Mouse (Mus musculus) MEL (cell line): Measurements from ENCODE around the gene Cbx4. TPM values are rescaled to one million over a fixed set of nuclear protein-coding genes. Genes with fewer than 3 reads are reported as not detected.

Experiments used
- DNase-seq: peaks from one replicate; pipeline ENCODE4 v3.0.0; 2011; ENCODE audit warnings: low read depth, low spot score
- H3K27ac ChIP-seq: 2 replicates; pipeline ENCODE4 v1.5.1; 2012; ENCODE audit warnings: low read depth, mild to moderate bottlenecking, control low read depth, low read length, moderate library complexity; ENCODE audit not compliant: control insufficient read depth
- H3K27me3 ChIP-seq, 2 experiments: fragments of 150-350 bp in 1 of 2; sonication (generic) in 1 of 2; 2 replicates each; pipeline ENCODE4 v1.6.1; 2012; ENCODE audit warnings: low read length in 2 of 2, mild to moderate bottlenecking in 2 of 2, improper control_type of control experiment in 1 of 2, moderate library complexity in 1 of 2; ENCODE audit not compliant: insufficient read depth in 2 of 2, control insufficient read depth in 1 of 2
- H3K36me3 ChIP-seq, 2 experiments: 2 replicates each; pipeline ENCODE4 v1.6.1; 2012 to 2014; ENCODE audit warnings: low read length in 2 of 2, improper control_type of control experiment in 1 of 2, inconsistent platforms in 1 of 2, mild to moderate bottlenecking in 1 of 2; ENCODE audit not compliant: insufficient read depth in 2 of 2, control insufficient read depth in 1 of 2
- H3K4me1 ChIP-seq, 2 experiments: fragments of 150-350 bp in 1 of 2; sonication (generic) in 1 of 2; 2 replicates each; pipeline ENCODE4 v1.6.1; 2012; ENCODE audit warnings: low read length in 2 of 2, improper control_type of control experiment in 1 of 2, mild to moderate bottlenecking in 1 of 2; ENCODE audit not compliant: insufficient read depth in 2 of 2, control insufficient read depth in 1 of 2
- H3K4me3 ChIP-seq, 2 experiments: fragments of 150-350 bp in 1 of 2; sonication (generic) in 1 of 2; 2 replicates each; pipeline ENCODE4 v1.5.1; 2012; ENCODE audit warnings: low read depth in 2 of 2, low read length in 2 of 2, mild to moderate bottlenecking in 2 of 2, moderate library complexity in 2 of 2, control low read depth in 1 of 2, improper control_type of control experiment in 1 of 2; ENCODE audit not compliant: control insufficient read depth in 1 of 2, insufficient read depth in 1 of 2
- H3K79me2 ChIP-seq: 2 replicates; pipeline ENCODE4 v1.6.1; 2012; ENCODE audit warnings: mild to moderate bottlenecking, low read length, moderate library complexity; ENCODE audit not compliant: control insufficient read depth, poor library complexity, insufficient read depth
- H3K9ac ChIP-seq: 2 replicates; pipeline ENCODE4 v1.6.1; 2012; ENCODE audit warnings: low read depth, mild to moderate bottlenecking, control low read depth, low read length, moderate library complexity; ENCODE audit not compliant: control insufficient read depth, poor library complexity, severe bottlenecking
- H3K9me3 ChIP-seq: fragments of 150-350 bp; sonication (generic); replicated peaks from 2 replicates; pipeline ENCODE4 v1.6.1; 2012; ENCODE audit warnings: mild to moderate bottlenecking, low read length, improper control_type of control experiment, moderate library complexity; ENCODE audit not compliant: insufficient read depth
- CHD1 ChIP-seq: IDR thresholded peaks from 2 replicates; pipeline ENCODE4 v1.6.1; 2012; ENCODE audit warnings: low read depth, mild to moderate bottlenecking, inconsistent platforms, low read length, improper control_type of control experiment
- E2F4 ChIP-seq: IDR thresholded peaks from 2 replicates; pipeline ENCODE4 v1.6.1; 2011; ENCODE audit warnings: low read depth, low read length, improper control_type of control experiment, borderline replicate concordance
- EP300 ChIP-seq, 2 experiments: IDR thresholded peaks; 2 replicates each; pipeline ENCODE4 v1.6.1; 2011; ENCODE audit warnings: improper control_type of control experiment in 2 of 2, low read length in 2 of 2, low read depth in 1 of 2, mild to moderate bottlenecking in 1 of 2
- KAT2A ChIP-seq: conservative IDR thresholded peaks from 2 replicates; pipeline ENCODE4 v1.6.1; 2012; ENCODE audit warnings: low read depth, low read length, improper control_type of control experiment, inconsistent platforms
- MAFK ChIP-seq: IDR thresholded peaks from 2 replicates; pipeline ENCODE4 v1.6.1; 2011; ENCODE audit warnings: low read depth, mild to moderate bottlenecking, low read length, improper control_type of control experiment, borderline replicate concordance
- MAX ChIP-seq: IDR thresholded peaks from 2 replicates; pipeline ENCODE4 v1.6.1; 2011; ENCODE audit warnings: low read length, improper control_type of control experiment
- MAZ ChIP-seq: IDR thresholded peaks from 2 replicates; pipeline ENCODE4 v1.6.1; 2012; ENCODE audit warnings: low read depth, mild to moderate bottlenecking, inconsistent platforms, low read length, improper control_type of control experiment
- MXI1 ChIP-seq: IDR thresholded peaks from 2 replicates; pipeline ENCODE4 v1.6.1; 2011; ENCODE audit warnings: mild to moderate bottlenecking, low read depth, low read length, improper control_type of control experiment
- POLR2AphosphoS2 ChIP-seq: IDR thresholded peaks from 2 replicates; pipeline ENCODE4 v1.6.1; 2011; ENCODE audit warnings: low read length, improper control_type of control experiment
- POLR2AphosphoS5 ChIP-seq: IDR thresholded peaks from 2 replicates; pipeline ENCODE4 v1.6.1; 2012; ENCODE audit warnings: low read depth, borderline replicate concordance, mild to moderate bottlenecking, inconsistent platforms, low read length, moderate library complexity, mixed read lengths
- RAD21 ChIP-seq: IDR thresholded peaks from 2 replicates; pipeline ENCODE4 v1.6.1; 2011; ENCODE audit warnings: mild to moderate bottlenecking, low read depth, low read length, improper control_type of control experiment
- RCOR1 ChIP-seq: IDR thresholded peaks from 2 replicates; pipeline ENCODE4 v1.6.1; 2012; ENCODE audit warnings: low read depth, mild to moderate bottlenecking, inconsistent platforms, low read length, improper control_type of control experiment
- SIN3A ChIP-seq: IDR thresholded peaks from 2 replicates; pipeline ENCODE4 v1.6.1; 2012; ENCODE audit warnings: low read length, improper control_type of control experiment, inconsistent platforms
- SMC3 ChIP-seq: IDR thresholded peaks from 2 replicates; pipeline ENCODE4 v1.6.1; 2011; ENCODE audit warnings: low read depth, low read length, improper control_type of control experiment
- TAL1 ChIP-seq: IDR thresholded peaks from 2 replicates; pipeline ENCODE4 v1.6.1; 2012; ENCODE audit warnings: mild to moderate bottlenecking, inconsistent platforms, low read length, moderate library complexity, mixed read lengths
- UBTF ChIP-seq: IDR thresholded peaks from 2 replicates; pipeline ENCODE4 v1.6.1; 2012; ENCODE audit warnings: low read depth, mild to moderate bottlenecking, inconsistent platforms, low read length, improper control_type of control experiment, moderate library complexity, borderline replicate concordance; ENCODE audit not compliant: insufficient read depth
- USF1 ChIP-seq: IDR thresholded peaks from 2 replicates; pipeline ENCODE4 v1.6.1; 2014; ENCODE audit warnings: low read depth, mild to moderate bottlenecking, inconsistent platforms, low read length, improper control_type of control experiment, moderate library complexity
- ZC3H11A ChIP-seq: IDR thresholded peaks from 2 replicates; pipeline ENCODE4 v1.6.1; 2012; ENCODE audit warnings: low read depth, mild to moderate bottlenecking, inconsistent platforms, low read length, improper control_type of control experiment
- ZKSCAN1 ChIP-seq: IDR thresholded peaks from 2 replicates; pipeline ENCODE4 v1.6.1; 2012; ENCODE audit warnings: low read depth, mild to moderate bottlenecking, inconsistent platforms, low read length, improper control_type of control experiment, moderate library complexity
- ZNF384 ChIP-seq: IDR thresholded peaks from 2 replicates; pipeline ENCODE4 v1.6.1; 2012; ENCODE audit warnings: low read depth, mild to moderate bottlenecking, inconsistent platforms, low read length, improper control_type of control experiment
- polyA plus RNA-seq, 2 experiments: library from polyadenylated mRNA; stranded (reverse) in 1 of 2; unstranded in 1 of 2; fragments of >175 nt in 1 of 2; fragments of >200 nt in 1 of 2; gene quantifications; 2 replicates each; pipeline versions ENCODE4 v1.2.1 to v1.2.4; 2012; ENCODE audit warnings: low replicate concordance in 2 of 2, low read depth in 1 of 2; ENCODE audit not compliant: insufficient read length in 2 of 2, insufficient read depth in 1 of 2, missing spikeins in 1 of 2
- total RNA-seq: library from RNA; depleted of rRNA; stranded (reverse); fragments of 300-350 nt; gene quantifications from 2 replicates; pipeline ENCODE4 v1.2.3, GENCODE M21; 2012

The Cbx4 gene
- total and polyA plus RNA-seq, 3 experiments, result 8.0 to 22.6 TPM; not detected in 1

GRCm38 (mm10) chr11:119116992-119117391 is 31.0 kb upstream of the Cbx4 start:
- DNase-seq, result no peak
- no peak overlapping the region for H3K4me3 ChIP-seq
- no peak overlapping the region for H3K9ac ChIP-seq
- H3K9me3 ChIP-seq, result no peaks in the 10 kb centered on the region
- H3K27me3 ChIP-seq, result peaks cover 13 to 14% of the 10 kb centered on the region in 2 experiments
- no peak for TF ChIP-seq RAD21
- TF ChIP-seq ZNF384, result no peak
- no peak for TF ChIP-seq ZC3H11A
- no peak for TF ChIP-seq RCOR1
- TF ChIP-seq POLR2AphosphoS5, result no peak
- no peak for TF ChIP-seq TAL1
- no peak for TF ChIP-seq MXI1
- no peaks in the 10 kb centered on the region for H3K36me3 ChIP-seq
- H3K4me1 ChIP-seq, result no peaks in the 10 kb centered on the region
- no peaks in the 10 kb centered on the region for H3K79me2 ChIP-seq
- H3K27ac ChIP-seq, result no peak overlapping the region

- no peaks in the 10 kb centered on the region for H3K9me3 ChIP-seq
- no peak overlapping the region for H3K27ac ChIP-seq
- H3K4me3 ChIP-seq, result no peak overlapping the region
- DNase-seq, result no peak
- H3K4me1 ChIP-seq, result no peaks in the 10 kb centered on the region
- H3K9ac ChIP-seq, result no peak overlapping the region
- TF ChIP-seq CHD1 (no peak), EP300 (IDR thresholded peaks at IDR 0.05; ENCODE audit: low read depth in 1 of 2, low read length in 2 of 2) (no peak), RCOR1 (no peak), SMC3 (no peak), KAT2A (no peak), USF1 (no peak), UBTF (no peak), ZKSCAN1 (no peak), ZNF384 (no peak), TAL1 (no peak), E2F4 (no peak), MAZ (no peak), SIN3A (no peak), MAFK (no peak), MAX (no peak), POLR2AphosphoS2 (no peak)
- no peaks in the 10 kb centered on the region for H3K79me2 ChIP-seq
- H3K36me3 ChIP-seq, result no peaks in the 10 kb centered on the region
- peaks cover 12 to 13% of the 10 kb centered on the region in 2 experiments for H3K27me3 ChIP-seq
Measured at GRCm38 (mm10) chr11:119112721-119113120, 26.7 kb upstream of the Cbx4 start.
